Mouse (Mus musculus) lung, adult 2 months (tissue): Measurements from ENCODE around the gene Sbk3.

ENCODE experiments used
- CTCF ChIP-seq: fragments of 200-500 bp; IDR thresholded peaks from 2 replicates; pipeline ENCODE4 v1.5.1; 2011; ENCODE audit warnings: mild to moderate bottlenecking, low read length, control low read depth; ENCODE audit not compliant: insufficient read depth
- POLR2A ChIP-seq: fragments of 200-500 bp; IDR thresholded peaks from 2 replicates; pipeline ENCODE4 v1.6.1; 2011; ENCODE audit warnings: low read depth, mild to moderate bottlenecking, control low read depth, low read length, borderline replicate concordance; ENCODE audit errors: extremely low read depth

DNA sequence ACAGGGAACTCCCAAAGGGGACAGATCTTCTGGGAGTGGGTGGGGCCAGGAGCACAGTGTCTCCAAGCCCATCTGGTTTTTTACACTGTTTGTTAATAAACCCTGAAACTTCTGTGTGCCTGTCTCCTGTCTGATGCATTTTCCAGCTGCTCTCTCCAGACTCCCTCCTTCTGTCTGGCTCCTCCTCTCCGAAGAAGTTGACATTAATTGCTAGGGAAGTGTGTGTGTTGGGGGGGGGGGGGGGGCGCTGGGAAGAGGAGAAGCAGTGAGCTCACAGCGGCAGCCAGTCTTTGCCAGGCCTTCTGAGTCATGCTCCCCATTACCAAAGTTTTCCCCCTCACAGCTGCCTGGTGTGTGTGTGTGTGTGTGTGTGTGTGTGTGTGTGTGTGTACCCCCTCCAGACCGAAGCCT is 46.1 kb downstream of the Sbk3 start:
- no peak for TF ChIP-seq CTCF
- no peak for TF ChIP-seq POLR2A
